Mouse (Mus musculus) frontal cortex, postnatal 10 days (tissue): ENCODE measurements around the gene Olfr844.

Experiments used
- DNase-seq, 2 experiments: peaks; one replicate each; pipeline ENCODE4 v3.0.0; 2022; ENCODE audit warnings: low spot score in 2 of 2, mixed read lengths in 1 of 2

Gene Olfr844

GRCm38 (mm10) chr9:19316047-19316446 is at the start of gene Olfr844:
Olfr844 (plus strand) TSS chr9:19316347.
- no peak for DNase-seq

GRCm38 (mm10) chr9:19336157-19336556 is 20.0 kb downstream of the Olfr844 start, which contains the start of gene Olfr845:
Olfr845 (plus strand) TSS chr9:19336457.
- no peak for DNase-seq

DNA sequence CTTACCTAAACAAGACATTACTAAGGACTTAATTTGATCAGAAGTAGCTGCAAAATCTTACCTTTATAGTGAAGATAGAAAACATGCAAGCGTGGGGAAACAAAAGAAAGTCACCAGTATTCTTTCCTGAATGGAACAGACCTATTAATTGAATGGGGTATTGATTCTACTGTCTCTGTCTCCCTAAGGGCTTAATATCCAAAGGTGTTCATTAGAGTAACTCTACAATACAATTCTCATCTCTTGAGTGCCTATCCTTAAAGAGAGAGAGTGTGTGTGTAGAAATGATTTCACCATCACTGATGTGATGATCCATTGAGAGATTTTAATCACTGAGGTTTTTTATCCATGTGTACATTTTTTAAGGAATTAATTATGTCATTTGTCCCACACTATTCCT is 47.8 kb downstream of the Olfr844 start, which contains the start of gene Olfr846:
Olfr846 (minus strand) TSS at position 101 of the 400 bp plus-strand sequence.
- no peak for DNase-seq
